Mouse (Mus musculus) small intestine, adult 2 months (tissue): ENCODE measurements around the gene Msln. TPM values are rescaled to one million over a fixed set of nuclear protein-coding genes. Genes with fewer than 3 reads are reported as not detected.

Source experiments
- H3K27ac ChIP-seq: fragments of 200-500 bp; 2 replicates; pipeline ENCODE4 v1.5.1; 2012; ENCODE audit warnings: low read depth, low read length, control low read depth, inconsistent platforms; ENCODE audit not compliant: insufficient read depth
- H3K27me3 ChIP-seq: fragments of 200-500 bp; 2 replicates; pipeline ENCODE4 v1.6.1; 2012; ENCODE audit warnings: mild to moderate bottlenecking, moderate library complexity, low read length, inconsistent platforms; ENCODE audit not compliant: control insufficient read depth, insufficient read depth
- H3K36me3 ChIP-seq: fragments of 200-500 bp; 2 replicates; pipeline ENCODE4 v1.6.1; 2012; ENCODE audit warnings: mild to moderate bottlenecking, low read length, control low read depth, inconsistent platforms; ENCODE audit not compliant: control insufficient read depth, insufficient read depth
- H3K4me1 ChIP-seq: fragments of 200-500 bp; 2 replicates; pipeline ENCODE4 v1.6.1; 2012; ENCODE audit warnings: low read length, inconsistent platforms, mixed read lengths; ENCODE audit not compliant: control insufficient read depth, insufficient read depth, insufficient read length
- H3K4me3 ChIP-seq: fragments of 200-500 bp; 2 replicates; pipeline ENCODE4 v1.5.1; 2012; ENCODE audit warnings: low read depth, mild to moderate bottlenecking, control low read depth, inconsistent platforms, low read length, moderate library complexity
- CTCF ChIP-seq: fragments of 200-500 bp; IDR thresholded peaks from 2 replicates; pipeline ENCODE4 v1.5.1; 2012; ENCODE audit warnings: low read depth, mild to moderate bottlenecking, control low read depth, inconsistent platforms, low read length, moderate library complexity, mixed read lengths; ENCODE audit not compliant: insufficient replicate concordance, insufficient read length; ENCODE audit errors: extremely low read depth
- POLR2A ChIP-seq: fragments of 200-500 bp; IDR thresholded peaks from 2 replicates; pipeline ENCODE4 v1.6.1; 2012; ENCODE audit warnings: low read depth, mild to moderate bottlenecking, control low read depth, inconsistent platforms, low read length, moderate library complexity
- WGBS: fragments of 180-500 bp; shearing (Covaris S2); methylation state at CpG from one replicate; pipeline ENCODE4 v1.1.7; 2018; 5-methylcytosine and 5-hydroxymethylcytosine counted together
- polyA plus RNA-seq: library from polyadenylated mRNA; depleted of rRNA; stranded (reverse); fragments of >200 nt; gene quantifications from 2 replicates; pipeline ENCODE4 v1.2.3, GENCODE M21; 2012

Gene Msln
- polyA plus RNA-seq, 1 experiment = 1.0 TPM

GRCm38 (mm10) chr17:25794197-25794596, 40.0 kb upstream of the Msln start:
- no peaks in the 10 kb centered on the region for H3K27me3 ChIP-seq
- 85% methylated on average over 13 of the region's 13 CpGs for WGBS
- H3K27ac ChIP-seq = no peak overlapping the region
- TF ChIP-seq CTCF = no peak
- TF ChIP-seq POLR2A = no peak
- H3K36me3 ChIP-seq = peaks cover 3% of the 10 kb centered on the region; the same call in 1 of the 2 replicates
- no peak overlapping the region for H3K4me3 ChIP-seq
- peaks cover 18% of the 10 kb centered on the region for H3K4me1 ChIP-seq

DNA sequence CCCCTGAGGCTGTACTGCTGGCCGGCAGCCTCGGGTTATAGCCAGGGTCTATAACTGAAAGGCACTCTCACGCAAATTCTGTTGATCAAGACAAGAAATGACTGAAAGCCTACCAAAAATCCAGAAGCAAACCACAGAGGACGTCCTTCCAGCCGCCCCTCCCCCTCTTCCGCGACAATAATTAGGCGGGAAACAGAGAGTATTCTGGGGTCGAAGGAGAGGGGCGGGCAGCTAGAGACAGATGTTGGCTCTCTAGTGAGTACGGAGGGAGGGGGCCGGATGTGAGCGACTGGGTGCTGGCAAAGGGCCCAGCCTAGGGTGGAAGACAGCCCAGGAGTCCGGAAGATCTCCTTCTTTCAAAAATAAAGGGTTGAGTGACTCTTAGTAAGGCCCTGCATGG, 38.4 kb upstream of the Msln start, which contains the start of gene Fam173a:
TSS of gene Fam173a (minus strand) at position 287 of the 400 bp plus-strand sequence.
- H3K36me3 ChIP-seq = peaks cover 3% of the 10 kb centered on the region
- no peak for TF ChIP-seq POLR2A
- TF ChIP-seq CTCF = peak; percentile 10; the same call in 1 of the 2 replicates
- peak within 1 kb of the TSS; percentile 91 for H3K4me3 ChIP-seq
- H3K27me3 ChIP-seq = no peaks in the 10 kb centered on the region
- H3K4me1 ChIP-seq = peaks cover 18% of the 10 kb centered on the region
- WGBS = 0% methylated on average over 14 of the region's 14 CpGs
- H3K27ac ChIP-seq = peak within 1 kb of the TSS; percentile 94

GRCm38 (mm10) chr17:25791843-25792527, 37.8 kb upstream of the Msln start:
- peaks cover 3% of the 10 kb centered on the region for H3K36me3 ChIP-seq
- TF ChIP-seq CTCF = no peak
- peak; percentile 59; the same call in 1 of the 2 replicates for TF ChIP-seq POLR2A
- under 1% methylated on average over 45 of the region's 45 CpGs for WGBS
- H3K27me3 ChIP-seq = no peaks in the 10 kb centered on the region
- peak overlapping the region; percentile 94 for H3K27ac ChIP-seq
- H3K4me1 ChIP-seq = peaks cover 18% of the 10 kb centered on the region
- peak overlapping the region; percentile 91 for H3K4me3 ChIP-seq

GRCm38 (mm10) chr17:25791320-25791842, 37.2 kb upstream of the Msln start:
- Histone ChIP-seq H3K4me1 (peaks cover 16% of the 10 kb centered on the region), H3K27me3 (no peaks in the 10 kb centered on the region), H3K36me3 (peaks cover 3% of the 10 kb centered on the region), H3K4me3 (peak overlapping the region; percentile 91), H3K27ac (peak overlapping the region; percentile 94)
- WGBS = 14% methylated on average over 19 of the region's 19 CpGs
- TF ChIP-seq POLR2A (no peak), CTCF (no peak)

- no peak for TF ChIP-seq CTCF
- no peak for TF ChIP-seq POLR2A
- 89% methylated on average over 9 of the region's 9 CpGs for WGBS
Measured at GRCm38 (mm10) chr17:25786781-25787504, 32.8 kb upstream of the Msln start.

GRCm38 (mm10) chr17:25786280-25786679, 32.1 kb upstream of the Msln start, which contains the start of gene Ccdc78:
Gene Ccdc78, plus strand, starts transcription at chr17:25786580.
- Histone ChIP-seq H3K4me3 (peak within 1 kb of the TSS; percentile 67), H3K4me1 (peaks cover 5% of the 10 kb centered on the region), H3K27me3 (no peaks in the 10 kb centered on the region), H3K27ac (no peak within 1 kb of the TSS), H3K36me3 (peaks cover 12% of the 10 kb centered on the region)
- TF ChIP-seq POLR2A (no peak), CTCF (no peak)
- 76% methylated on average over 3 of the region's 3 CpGs for WGBS

More at GRCm38 (mm10) chr17:25786781-25787504, 32.8 kb upstream of the Msln start:
- no peak overlapping the region for H3K27ac ChIP-seq
- H3K36me3 ChIP-seq = peaks cover 7% of the 10 kb centered on the region
- no peaks in the 10 kb centered on the region for H3K27me3 ChIP-seq
- H3K4me3 ChIP-seq = no peak overlapping the region
- H3K4me1 ChIP-seq = peaks cover 8% of the 10 kb centered on the region

GRCm38 (mm10) chr17:25785281-25785745, 31.1 kb upstream of the Msln start, which contains the start of gene Haghl:
Gene Haghl, minus strand, starts transcription at chr17:25785673.
- Histone ChIP-seq H3K36me3 (peaks cover 22% of the 10 kb centered on the region), H3K27ac (no peak within 1 kb of the TSS), H3K4me3 (peak within 1 kb of the TSS; percentile 67), H3K27me3 (no peaks in the 10 kb centered on the region), H3K4me1 (peaks cover 3% of the 10 kb centered on the region; the same call in 1 of the 2 replicates)
- TF ChIP-seq POLR2A = no peak
- TF ChIP-seq CTCF = no peak
- under 1% methylated on average over 23 of the region's 23 CpGs for WGBS
